Mouse (Mus musculus) liver, adult (tissue): Measurements from ENCODE around the gene Armh1.

Source experiments
- GATA4 ChIP-seq: IDR thresholded peaks from 2 replicates; pipeline ENCODE4 v1.6.1; 2014; ENCODE audit warnings: mild to moderate bottlenecking, low read length; ENCODE audit not compliant: insufficient replicate concordance

The Armh1 gene

GRCm38 (mm10) chr4:117278381-117279252 lies 26.7 kb upstream of the Armh1 start:
- no peak for TF ChIP-seq GATA4

GRCm38 (mm10) chr4:117277687-117278086 lies 25.8 kb upstream of the Armh1 start:
- TF ChIP-seq GATA4, result no peak

GRCm38 (mm10) chr4:117277021-117277420 lies 25.1 kb upstream of the Armh1 start:
- no peak for TF ChIP-seq GATA4

GRCm38 (mm10) chr4:117276281-117276711 lies 24.4 kb upstream of the Armh1 start:
- no peak for TF ChIP-seq GATA4

- TF ChIP-seq GATA4, result no peak
Measured at GRCm38 (mm10) chr4:117274720-117275119, 22.8 kb upstream of the Armh1 start.

GRCm38 (mm10) chr4:117272459-117272858 lies 20.5 kb upstream of the Armh1 start:
- TF ChIP-seq GATA4, result no peak

- TF ChIP-seq GATA4, result no peak
Measured at GRCm38 (mm10) chr4:117270278-117270677, 18.4 kb upstream of the Armh1 start.

- TF ChIP-seq GATA4, result no peak
Measured at GRCm38 (mm10) chr4:117267831-117268437, 16.0 kb upstream of the Armh1 start.

GRCm38 (mm10) chr4:117267284-117267683 lies 15.4 kb upstream of the Armh1 start:
- TF ChIP-seq GATA4, result no peak

GRCm38 (mm10) chr4:117262987-117263386 lies 11.1 kb upstream of the Armh1 start:
- TF ChIP-seq GATA4, result no peak

- no peak for TF ChIP-seq GATA4
Measured at GRCm38 (mm10) chr4:117262101-117262913, 10.4 kb upstream of the Armh1 start.

GRCm38 (mm10) chr4:117261222-117261621 lies 9.3 kb upstream of the Armh1 start:
- TF ChIP-seq GATA4, result no peak

GRCm38 (mm10) chr4:117254672-117255071 lies 2.7 kb upstream of the Armh1 start:
- no peak for TF ChIP-seq GATA4

- TF ChIP-seq GATA4, result no peak
Measured at GRCm38 (mm10) chr4:117254017-117254627, 2.2 kb upstream of the Armh1 start.
